Mouse (Mus musculus) thymus, adult 2 months (tissue): Measurements from ENCODE around the gene Ovol1. TPM values are rescaled to one million over a fixed set of nuclear protein-coding genes. Genes with fewer than 3 reads are reported as not detected.

ENCODE experiments used
- DNase-seq: peaks from one replicate; pipeline ENCODE4 v3.0.0; 2021
- H3K27ac ChIP-seq: fragments of 200-500 bp; 2 replicates; pipeline ENCODE4 v1.5.1; 2012; ENCODE audit warnings: low read length, control low read depth; ENCODE audit not compliant: control insufficient read depth, insufficient read depth
- H3K27me3 ChIP-seq: fragments of 200-500 bp; 2 replicates; pipeline ENCODE4 v1.6.1; 2012; ENCODE audit warnings: mild to moderate bottlenecking, low read length, moderate library complexity, mixed read lengths; ENCODE audit not compliant: control insufficient read depth, insufficient read depth
- H3K36me3 ChIP-seq: fragments of 200-500 bp; 2 replicates; pipeline ENCODE4 v1.6.1; 2012; ENCODE audit warnings: mild to moderate bottlenecking, low read length, moderate library complexity; ENCODE audit not compliant: control insufficient read depth, insufficient read depth
- H3K4me1 ChIP-seq: fragments of 200-500 bp; replicated peaks from 2 replicates; pipeline ENCODE4 v1.6.1; 2012; ENCODE audit warnings: low read length; ENCODE audit not compliant: control insufficient read depth, insufficient read depth
- H3K4me3 ChIP-seq: fragments of 200-500 bp; 2 replicates; pipeline ENCODE4 v1.5.1; 2012; ENCODE audit warnings: mild to moderate bottlenecking, low read length, control low read depth, moderate library complexity; ENCODE audit not compliant: control insufficient read depth, insufficient read depth
- CTCF ChIP-seq: fragments of 200-500 bp; IDR thresholded peaks from 2 replicates; pipeline ENCODE4 v1.5.1; 2012; ENCODE audit warnings: mild to moderate bottlenecking, control low read depth, low read length, moderate library complexity, borderline replicate concordance; ENCODE audit not compliant: control insufficient read depth, poor library complexity, insufficient read depth; ENCODE audit errors: extremely low read depth
- POLR2A ChIP-seq: fragments of 200-500 bp; IDR thresholded peaks from 2 replicates; pipeline ENCODE4 v1.6.1; 2012; ENCODE audit warnings: mild to moderate bottlenecking, low read length, control low read depth, moderate library complexity; ENCODE audit not compliant: control insufficient read depth, poor library complexity, insufficient read depth; ENCODE audit errors: extremely low read depth
- WGBS: fragments of 180-500 bp; shearing (Covaris S2); methylation state at CpG from one replicate; pipeline ENCODE4 v1.1.7; 2018; 5-methylcytosine and 5-hydroxymethylcytosine counted together
- polyA plus RNA-seq: library from polyadenylated mRNA; depleted of rRNA; stranded (reverse); fragments of >200 nt; gene quantifications from 2 replicates; pipeline ENCODE4 v1.2.3, GENCODE M21; 2012

Gene Ovol1
- polyA plus RNA-seq, 1 experiment = 1.9 TPM

DNA sequence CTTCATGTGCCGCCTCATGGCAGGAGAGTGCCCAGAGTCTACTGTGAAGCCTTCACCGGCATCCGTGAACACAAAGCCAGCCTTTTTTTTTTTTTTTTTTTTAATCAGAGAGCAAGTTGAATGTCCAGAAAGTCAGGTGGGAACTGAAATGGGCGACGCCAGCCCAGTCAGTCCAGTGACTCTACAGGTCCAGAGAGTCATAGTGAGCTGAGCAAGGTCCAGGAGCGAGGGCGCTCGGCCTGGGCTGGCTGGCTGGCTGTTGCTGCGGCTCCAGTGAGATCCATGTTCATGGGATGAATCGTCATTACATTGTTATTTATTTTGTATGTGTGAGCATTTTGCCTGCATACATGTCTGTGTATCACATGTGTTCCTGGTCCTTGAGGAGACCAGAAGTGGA, 2.3 kb upstream of the Ovol1 start:
- peaks cover 20% of the 10 kb centered on the region for H3K4me1 ChIP-seq
- H3K36me3 ChIP-seq = no peaks in the 10 kb centered on the region
- H3K4me3 ChIP-seq = no peak overlapping the region
- no peak overlapping the region for H3K27ac ChIP-seq
- WGBS = 97% methylated on average over 10 of the region's 10 CpGs
- TF ChIP-seq POLR2A (no peak), CTCF (no peak)
- DNase-seq = no peak
- peaks cover 16% of the 10 kb centered on the region; the same call in 1 of the 2 replicates for H3K27me3 ChIP-seq

DNA sequence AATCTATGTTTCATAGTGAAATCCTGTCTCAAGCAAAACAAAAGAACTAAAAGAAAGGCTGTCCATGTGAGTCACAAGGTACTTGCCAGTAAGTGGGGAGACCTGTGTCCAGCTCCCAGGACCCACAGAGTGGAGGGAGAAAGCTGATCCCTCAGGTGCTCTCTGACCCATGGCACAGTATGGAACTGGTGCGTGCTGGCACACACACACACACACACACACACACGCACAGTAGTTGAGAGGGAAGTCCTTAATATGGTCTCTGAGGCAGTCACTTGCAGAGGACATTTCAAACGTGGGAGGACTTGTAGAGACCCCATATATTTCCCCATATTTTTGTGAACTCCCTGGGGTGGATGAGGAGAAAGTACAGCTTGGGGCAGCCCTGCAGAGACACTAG, 1.4 kb upstream of the Ovol1 start:
- Histone ChIP-seq H3K27ac (no peak overlapping the region), H3K27me3 (peaks cover 16% of the 10 kb centered on the region; the same call in 1 of the 2 replicates), H3K36me3 (no peaks in the 10 kb centered on the region), H3K4me3 (no peak overlapping the region), H3K4me1 (peaks cover 18% of the 10 kb centered on the region)
- TF ChIP-seq POLR2A (no peak), CTCF (no peak)
- WGBS = 45% methylated on average over 3 of the region's 3 CpGs
- DNase-seq = no peak

DNA sequence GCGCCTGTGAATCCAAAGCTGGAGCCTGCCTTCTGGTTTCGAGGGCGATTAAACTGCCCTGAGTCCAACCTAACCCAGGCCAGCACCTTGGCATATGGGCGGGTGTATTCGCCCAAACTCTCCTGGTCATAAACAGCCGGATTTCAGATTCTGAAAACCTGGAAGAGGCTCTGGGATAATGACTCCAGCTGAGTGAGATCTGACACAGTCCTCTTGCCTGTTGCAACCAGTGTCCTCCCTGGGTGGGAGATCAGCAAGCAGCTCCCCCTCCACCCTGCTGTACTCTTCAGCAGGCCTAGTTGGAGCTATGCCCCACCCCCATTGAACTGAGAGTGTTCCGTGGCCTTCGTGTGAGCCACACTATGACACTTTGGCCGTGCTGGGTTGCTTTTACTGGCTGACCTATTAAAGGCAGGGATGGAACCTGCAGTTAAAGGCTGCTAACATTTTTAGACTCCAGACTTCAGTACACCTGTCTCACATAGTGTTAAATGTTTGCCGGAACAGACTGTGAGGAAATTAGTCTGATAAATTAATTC, 875 bp upstream of the Ovol1 start:
- no peak for TF ChIP-seq POLR2A
- TF ChIP-seq CTCF = no peak
- H3K27me3 ChIP-seq = peaks cover 16% of the 10 kb centered on the region; the same call in 1 of the 2 replicates
- 48% methylated on average over 10 of the region's 10 CpGs for WGBS
- no peak overlapping the region for H3K4me3 ChIP-seq
- no peaks in the 10 kb centered on the region for H3K36me3 ChIP-seq
- no peak overlapping the region for H3K27ac ChIP-seq
- peaks cover 12% of the 10 kb centered on the region for H3K4me1 ChIP-seq
- no peak for DNase-seq

DNA sequence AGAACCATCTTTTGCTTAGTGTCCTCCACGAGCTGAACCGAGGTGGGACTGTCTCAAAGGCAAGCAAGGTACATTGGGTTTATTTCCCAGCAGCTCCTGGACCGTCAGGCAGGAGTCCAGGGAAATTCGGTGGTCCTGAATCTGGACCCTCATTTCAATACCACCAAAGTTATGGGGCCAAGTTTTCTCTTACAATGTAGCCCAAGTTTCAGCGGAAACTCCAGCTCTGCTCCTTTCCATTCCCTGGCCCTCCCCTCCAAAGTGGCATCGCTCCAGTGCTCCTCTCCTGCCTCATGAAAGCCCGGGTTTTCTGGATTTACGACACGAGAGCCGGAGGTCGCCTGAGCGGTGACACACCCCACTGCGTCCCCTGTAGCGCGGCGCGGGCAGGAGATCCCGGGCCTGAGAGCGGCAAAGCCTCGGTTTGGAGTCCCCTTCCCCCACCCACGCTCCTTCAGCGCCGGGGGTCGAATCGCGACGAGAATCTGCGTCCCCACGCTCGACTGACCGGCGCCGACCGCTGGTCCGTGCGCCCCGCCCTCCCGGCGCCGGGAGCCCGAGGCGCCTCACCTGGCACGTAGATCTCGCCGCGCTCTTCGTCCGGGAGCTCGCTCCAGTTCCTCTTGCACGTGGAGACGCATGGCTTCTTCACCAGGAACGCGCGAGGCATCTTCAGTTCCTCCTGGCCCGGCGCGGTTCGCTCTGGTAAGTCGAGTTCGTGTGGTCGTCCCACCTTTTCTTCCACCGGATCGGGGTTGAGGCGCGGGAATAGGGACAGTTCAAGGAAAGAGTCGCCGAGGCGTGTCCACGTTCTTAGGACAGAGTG, 602 bp downstream of the Ovol1 start:
- Histone ChIP-seq H3K4me3 (peak overlapping the region; percentile 0; the same call in 1 of the 2 replicates), H3K27me3 (peaks cover 16% of the 10 kb centered on the region; the same call in 1 of the 2 replicates), H3K36me3 (no peaks in the 10 kb centered on the region), H3K27ac (no peak overlapping the region), H3K4me1 (peaks cover 9% of the 10 kb centered on the region)
- no peak for TF ChIP-seq CTCF
- DNase-seq = no peak
- WGBS = 3% methylated on average over 69 of the region's 69 CpGs

DNA sequence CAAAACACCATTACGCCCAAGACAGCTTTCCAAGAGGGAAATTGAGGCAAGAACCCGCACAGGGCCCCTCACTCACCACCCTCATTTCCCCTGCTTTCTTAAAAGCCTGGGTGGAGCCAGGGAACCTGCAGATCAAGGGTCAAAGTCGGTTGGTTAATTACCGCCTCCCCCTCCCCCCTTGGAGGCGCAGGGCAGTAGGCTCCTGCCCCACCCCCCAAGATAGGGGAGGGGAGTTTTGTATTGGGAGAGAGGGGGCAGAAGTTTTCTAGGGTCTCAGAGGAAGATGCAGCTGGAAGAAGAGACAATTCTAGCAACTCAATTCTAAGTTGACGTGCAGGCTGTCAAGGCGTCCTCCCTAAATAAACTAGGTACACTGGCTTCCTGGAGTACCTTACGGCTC, 1.2 kb downstream of the Ovol1 start:
- no peak for DNase-seq
- Histone ChIP-seq H3K4me3 (no peak overlapping the region), H3K36me3 (no peaks in the 10 kb centered on the region), H3K27ac (no peak overlapping the region), H3K4me1 (peaks cover 9% of the 10 kb centered on the region), H3K27me3 (peaks cover 16% of the 10 kb centered on the region; the same call in 1 of the 2 replicates)
- 59% methylated on average over 8 of the region's 8 CpGs for WGBS
- no peak for TF ChIP-seq CTCF
- no peak for TF ChIP-seq POLR2A

DNA sequence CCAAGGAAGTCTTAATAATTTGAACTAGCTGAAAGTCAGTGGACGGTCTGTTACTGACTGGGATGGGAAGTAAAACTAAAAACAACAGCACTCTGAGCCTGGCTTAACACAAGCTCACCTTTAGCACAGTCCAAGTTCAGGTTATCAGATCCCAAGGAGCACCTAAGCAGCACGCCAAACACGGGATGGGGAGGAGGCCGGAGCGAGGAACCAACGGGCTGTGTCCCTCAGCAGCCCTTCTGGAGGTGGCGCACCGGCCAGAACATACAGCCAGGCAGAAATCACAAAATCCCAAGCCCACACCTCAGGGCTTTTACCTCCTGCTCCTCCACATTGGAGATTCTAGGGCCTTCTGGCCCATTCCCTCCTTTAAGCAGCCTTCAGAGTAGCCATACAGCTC, 1.7 kb downstream of the Ovol1 start:
- no peak for TF ChIP-seq CTCF
- no peak for TF ChIP-seq POLR2A
- peaks cover 16% of the 10 kb centered on the region; the same call in 1 of the 2 replicates for H3K27me3 ChIP-seq
- 87% methylated on average over 8 of the region's 8 CpGs for WGBS
- DNase-seq = no peak
- no peak overlapping the region for H3K4me3 ChIP-seq
- H3K27ac ChIP-seq = no peak overlapping the region
- no peaks in the 10 kb centered on the region for H3K36me3 ChIP-seq
- H3K4me1 ChIP-seq = peaks cover 9% of the 10 kb centered on the region
